Mouse (Mus musculus) ES-E14 (cell line): ENCODE data around the gene Fyn. TPM values are rescaled to one million over a fixed set of nuclear protein-coding genes. Genes with fewer than 3 reads are reported as not detected.

ENCODE experiments used
- DNase-seq: peaks from one replicate; pipeline ENCODE4 v3.0.0-alpha.2; 2013; ENCODE audit warnings: low read depth, low spot score
- H3K27ac ChIP-seq: 2 replicates; pipeline ENCODE4 v1.5.1; 2012; ENCODE audit warnings: low read depth, mild to moderate bottlenecking, low read length, moderate library complexity, mixed read lengths; ENCODE audit not compliant: poor library complexity, insufficient read depth, severe bottlenecking
- H3K36me3 ChIP-seq: 2 replicates; pipeline ENCODE4 v1.6.1; 2012; ENCODE audit warnings: mild to moderate bottlenecking, low read length, moderate library complexity, mixed read lengths; ENCODE audit not compliant: control insufficient read depth, poor library complexity, insufficient read depth, severe bottlenecking
- H3K4me1 ChIP-seq, 2 experiments: fragments of 150-350 bp in 1 of 2; sonication (generic) in 1 of 2; 2 replicates each; pipeline ENCODE4 v1.6.1; 2012; ENCODE audit warnings: low read length in 2 of 2, mild to moderate bottlenecking in 1 of 2, mixed read lengths in 1 of 2; ENCODE audit not compliant: control insufficient read depth in 2 of 2, insufficient read depth in 2 of 2, poor library complexity in 1 of 2
- H3K4me3 ChIP-seq, 2 experiments: fragments of 150-350 bp in 1 of 2; sonication (generic) in 1 of 2; 2 replicates each; pipeline ENCODE4 v1.5.1; 2012; ENCODE audit warnings: low read length in 2 of 2, low read depth in 1 of 2, mild to moderate bottlenecking in 1 of 2, mixed read lengths in 1 of 2; ENCODE audit not compliant: insufficient read depth in 1 of 2, poor library complexity in 1 of 2, severe bottlenecking in 1 of 2
- H3K9ac ChIP-seq: 2 replicates; pipeline ENCODE4 v1.6.1; 2012; ENCODE audit warnings: low read depth, mild to moderate bottlenecking, low read length, mixed read lengths; ENCODE audit not compliant: poor library complexity, insufficient read depth, severe bottlenecking
- H3K9me3 ChIP-seq: fragments of 150-350 bp; sonication (generic); 2 replicates; pipeline ENCODE4 v1.6.1; 2012; ENCODE audit warnings: low read depth, mild to moderate bottlenecking, low read length; ENCODE audit not compliant: control insufficient read depth, insufficient read depth
- CHD2 ChIP-seq: IDR thresholded peaks from 2 replicates; pipeline ENCODE4 v1.6.1; 2014; ENCODE audit warnings: mild to moderate bottlenecking, low read depth, low read length, inconsistent platforms
- HCFC1 ChIP-seq: IDR thresholded peaks from 2 replicates; pipeline ENCODE4 v1.6.1; 2012; ENCODE audit warnings: low read length, inconsistent platforms, borderline replicate concordance; ENCODE audit not compliant: insufficient read depth
- MAFK ChIP-seq: IDR thresholded peaks from 2 replicates; pipeline ENCODE4 v1.6.1; 2014; ENCODE audit warnings: mild to moderate bottlenecking, low read depth, low read length, inconsistent platforms; ENCODE audit not compliant: insufficient read depth
- ZC3H11A ChIP-seq: IDR thresholded peaks from 2 replicates; pipeline ENCODE4 v1.6.1; 2012; ENCODE audit warnings: low read depth, mild to moderate bottlenecking, inconsistent platforms, low read length, borderline replicate concordance
- ZNF384 ChIP-seq: IDR thresholded peaks from 2 replicates; pipeline ENCODE4 v1.6.1; 2012; ENCODE audit warnings: low read depth, low read length, inconsistent platforms
- in situ Hi-C, 2 experiments: fragments of 600-800 bp; cut with MboI; formaldehyde crosslinking; loops; one replicate each; pipeline ENCODE4 v1.15.1; 2025; ENCODE audit warnings: low sequenced_read_pairs in 2 of 2, inconsistent platforms in 1 of 2; ENCODE audit not compliant: unreplicated experiment in 2 of 2
- total RNA-seq: library from RNA; depleted of rRNA; stranded (reverse); fragments of 300-350 nt; gene quantifications from 2 replicates; pipeline ENCODE4 v1.2.3, GENCODE M21; 2012

Fyn gene
- total RNA-seq, 1 experiment, result 14.6 TPM

GRCm38 (mm10) chr10:39412826-39413620 is 44.4 kb downstream of the Fyn start:
- no peak for DNase-seq
- Histone ChIP-seq H3K4me1 (peaks cover 0 to 2% of the 10 kb centered on the region in 2 experiments; a peak in 1 of 4 replicates), H3K27ac (no peak overlapping the region), H3K36me3 (no peaks in the 10 kb centered on the region; the same call in 1 of the 2 replicates), H3K9ac (no peak overlapping the region), H3K9me3 (no peaks in the 10 kb centered on the region), H3K4me3 (no peak overlapping the region)
- in situ Hi-C loops, result no loop called here
- no peak for TF ChIP-seq CHD2
- no peak for TF ChIP-seq ZC3H11A
- no peak for TF ChIP-seq ZNF384
- no peak for TF ChIP-seq HCFC1
- TF ChIP-seq MAFK, result no peak

DNA sequence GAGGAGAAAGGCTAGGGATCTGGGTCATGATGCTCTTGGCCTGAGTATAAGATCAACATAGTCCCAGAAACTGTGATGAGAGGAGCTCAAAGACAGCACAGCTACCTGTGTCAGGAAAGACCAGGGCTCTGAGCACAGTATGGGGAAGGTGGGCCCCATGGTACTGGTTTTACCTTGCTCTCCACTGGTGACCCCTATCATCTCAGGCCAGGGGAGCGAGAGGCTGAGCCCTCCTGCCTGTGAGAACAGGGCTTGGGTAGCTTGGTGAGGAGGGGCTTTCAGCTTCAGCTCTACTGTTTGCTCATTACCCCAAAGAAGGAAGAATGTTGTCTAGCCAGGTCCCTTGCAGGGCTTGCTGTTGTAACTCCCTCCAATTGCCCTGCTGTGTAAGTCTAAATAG is 45.4 kb downstream of the Fyn start:
- DNase-seq, result no peak
- Histone ChIP-seq H3K36me3 (no peaks in the 10 kb centered on the region; the same call in 1 of the 2 replicates), H3K9ac (no peak overlapping the region), H3K4me1 (peaks cover 0 to 2% of the 10 kb centered on the region in 2 experiments; a peak in 1 of 4 replicates), H3K9me3 (no peaks in the 10 kb centered on the region), H3K4me3 (no peak overlapping the region), H3K27ac (no peak overlapping the region)
- in situ Hi-C loops, result no loop called here
- TF ChIP-seq ZC3H11A (no peak), CHD2 (no peak), MAFK (no peak), ZNF384 (no peak), HCFC1 (no peak)

DNA sequence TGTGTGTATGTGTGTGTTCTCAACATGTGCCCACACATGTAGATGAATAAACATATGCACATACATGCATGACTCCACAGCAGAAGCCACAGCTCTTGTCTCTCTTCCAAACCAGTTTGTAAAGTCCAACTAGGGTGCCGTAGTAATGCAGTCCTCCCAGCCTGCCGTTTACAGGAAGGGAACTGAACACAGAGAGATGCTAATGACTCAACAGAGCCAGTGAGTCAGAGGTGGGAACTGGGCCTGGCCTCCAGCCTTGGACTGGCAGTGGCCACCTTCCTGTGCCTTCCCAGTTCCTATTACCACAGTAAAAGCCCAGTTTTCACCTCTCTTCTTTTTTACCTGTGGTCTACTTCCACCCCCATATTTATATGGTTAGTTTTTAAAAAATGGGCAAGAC is 46.9 kb downstream of the Fyn start:
- Histone ChIP-seq H3K4me1 (peaks cover 0 to 2% of the 10 kb centered on the region in 2 experiments; a peak in 2 of 4 replicates), H3K4me3 (no peak overlapping the region), H3K36me3 (no peaks in the 10 kb centered on the region; the same call in 1 of the 2 replicates), H3K27ac (no peak overlapping the region), H3K9ac (no peak overlapping the region), H3K9me3 (no peaks in the 10 kb centered on the region)
- no peak for DNase-seq
- no peak for TF ChIP-seq ZC3H11A
- no peak for TF ChIP-seq ZNF384
- no peak for TF ChIP-seq MAFK
- TF ChIP-seq HCFC1, result no peak
- no peak for TF ChIP-seq CHD2
- in situ Hi-C loops, result no loop called here

GRCm38 (mm10) chr10:39417611-39418010 is 49.0 kb downstream of the Fyn start:
- TF ChIP-seq HCFC1 (no peak), ZNF384 (no peak), MAFK (no peak), ZC3H11A (no peak), CHD2 (no peak)
- DNase-seq, result no peak
- Histone ChIP-seq H3K27ac (no peak overlapping the region), H3K36me3 (no peaks in the 10 kb centered on the region; the same call in 1 of the 2 replicates), H3K9me3 (no peaks in the 10 kb centered on the region), H3K4me3 (no peak overlapping the region), H3K4me1 (peaks cover 0 to 2% of the 10 kb centered on the region in 2 experiments; a peak in 2 of 4 replicates), H3K9ac (no peak overlapping the region)
- in situ Hi-C loops, result no loop called here
